Mouse (Mus musculus) CD4-positive helper T cell, adult 2 months (primary cell): ENCODE data around the gene Smok3b.

ENCODE experiments used
- DNase-seq: peaks from one replicate; pipeline ENCODE4 v3.0.0-alpha.2; 2012; ENCODE audit warnings: low read depth, missing footprints, low spot score

Smok3b gene

GRCm38 (mm10) chr5:138085421-138085911 lies 64.2 kb downstream of the Smok3b start:
- peak; percentile 76 for DNase-seq

- no peak for DNase-seq
Observed at GRCm38 (mm10) chr5:138086842-138087241, 65.6 kb downstream of the Smok3b start.

- DNase-seq = no peak
Observed at GRCm38 (mm10) chr5:138088366-138088765, 67.1 kb downstream of the Smok3b start.

- DNase-seq = no peak
Observed at GRCm38 (mm10) chr5:138089108-138089551, 67.9 kb downstream of the Smok3b start.

- DNase-seq = peak; percentile 25
Observed at GRCm38 (mm10) chr5:138090271-138090670, 69.0 kb downstream of the Smok3b start.

GRCm38 (mm10) chr5:138090737-138091136 lies 69.5 kb downstream of the Smok3b start:
- DNase-seq = no peak

- no peak for DNase-seq
Observed at GRCm38 (mm10) chr5:138092771-138093170, 71.5 kb downstream of the Smok3b start.

- no peak for DNase-seq
Observed at GRCm38 (mm10) chr5:138094474-138094873, 73.2 kb downstream of the Smok3b start.
